Mouse (Mus musculus) duodenum, adult 2 months (tissue): ENCODE data around the gene Lgals8. TPM values are rescaled to one million over a fixed set of nuclear protein-coding genes. Genes with fewer than 3 reads are reported as not detected.

Experiments used
- polyA plus RNA-seq: library from polyadenylated mRNA; depleted of rRNA; stranded (reverse); fragments of >200 nt; gene quantifications from 2 replicates; pipeline ENCODE4 v1.2.3, GENCODE M21; 2012; ENCODE audit warnings: low replicate concordance; rRNA removed

The Lgals8 gene
- 10.0 and 11.2 TPM in 2 replicates for polyA plus RNA-seq

DNA sequence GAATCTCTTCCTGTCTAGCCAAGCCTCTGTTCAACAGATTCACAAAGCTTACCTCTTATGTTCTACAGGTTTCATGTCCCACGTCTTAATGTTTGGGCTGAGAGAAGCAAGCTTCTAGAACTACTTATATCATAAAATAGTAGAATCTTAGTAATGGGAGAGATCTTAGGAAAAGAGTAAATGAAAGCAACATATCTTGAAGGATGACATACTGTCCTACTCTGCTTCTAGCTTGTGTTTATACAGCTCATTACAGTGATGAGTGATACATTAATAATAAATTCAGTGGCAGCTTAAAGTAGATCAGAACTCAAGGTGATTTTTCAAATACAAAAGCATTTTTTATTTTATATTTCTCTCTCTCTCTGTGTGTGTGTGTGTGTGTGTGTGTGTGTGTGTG is at the start of gene Lgals8:
Gene Lgals8 (minus strand): TSS at position 101 of the 400 bp plus-strand sequence.

DNA sequence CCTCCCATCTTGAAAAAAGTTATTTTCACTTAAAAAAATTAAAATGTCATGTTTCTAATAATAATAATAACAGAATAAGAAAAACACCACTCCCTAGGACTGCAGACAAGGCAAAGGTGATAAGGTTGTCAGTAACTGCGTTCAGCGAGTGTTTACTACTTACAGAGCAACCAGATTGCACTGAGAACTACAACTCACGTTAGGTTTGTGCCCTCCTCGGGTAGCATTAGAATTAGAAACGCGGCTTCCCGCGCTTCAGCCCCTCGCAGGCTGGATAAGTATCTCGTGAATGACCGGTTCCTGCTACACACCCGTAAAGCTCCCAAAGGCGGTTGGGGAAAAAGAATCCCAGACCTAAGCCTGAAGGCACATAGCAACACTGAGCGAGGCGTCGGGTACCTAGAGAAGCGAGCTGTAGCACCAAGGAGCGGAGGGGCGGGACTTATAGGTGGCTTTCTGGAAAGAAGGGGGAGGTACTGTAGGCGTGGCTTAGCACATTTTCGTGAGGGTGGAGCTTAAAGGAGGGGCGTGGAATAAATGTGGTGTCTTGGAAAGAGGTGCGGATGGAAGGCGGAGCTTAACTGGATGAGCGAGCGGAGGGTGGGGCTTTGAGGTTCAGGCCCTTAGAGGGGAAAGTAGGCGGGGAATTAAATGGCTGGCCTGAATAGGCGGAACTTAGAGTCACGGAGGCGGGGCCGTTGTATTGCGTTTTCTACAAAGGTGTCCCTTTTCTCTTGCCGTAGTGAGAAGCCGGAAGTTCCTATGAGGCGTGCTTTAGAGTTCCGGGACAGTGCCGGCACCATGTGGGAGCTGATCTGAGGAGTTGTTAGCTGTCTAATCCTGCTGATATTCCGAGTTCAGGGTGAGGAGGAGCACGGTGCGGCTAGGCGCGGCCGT is 69.9 kb downstream of the Lgals8 start, which contains the start of gene Heatr1:
Gene Heatr1 (plus strand): TSS at position 419 of the 897 bp plus-strand sequence.

Other genes with a start within 250 kb of the Lgals8 start
- 1.4 and 1.6 TPM in 2 replicates for gene Mtr, start 206.8 kb downstream of the Lgals8 start, polyA plus RNA-seq
- 6.5 and 8.6 TPM in 2 replicates for gene Actn2, start 124.2 kb downstream of the Lgals8 start, polyA plus RNA-seq
- gene Heatr1, start 69.9 kb downstream of the Lgals8 start, polyA plus RNA-seq, result 4.2 and 5.5 TPM in 2 replicates
- gene Edaradd, start 55.5 kb upstream of the Lgals8 start, polyA plus RNA-seq, result 0.27 and 0.30 TPM in 2 replicates
- gene Ero1lb, start 100.9 kb upstream of the Lgals8 start, polyA plus RNA-seq, result 8.5 and 8.7 TPM in 2 replicates